Mouse (Mus musculus) adipocyte (in vitro differentiated cells): ENCODE data around the gene Sez6l.

Experiments used
- DNase-seq: peaks from one replicate; pipeline ENCODE4 v3.0.0-alpha.2; 2016; ENCODE audit warnings: low spot score

Sez6l gene

GRCm38 (mm10) chr5:112533312-112534075 is 43.5 kb downstream of the Sez6l start:
- no peak for DNase-seq

DNA sequence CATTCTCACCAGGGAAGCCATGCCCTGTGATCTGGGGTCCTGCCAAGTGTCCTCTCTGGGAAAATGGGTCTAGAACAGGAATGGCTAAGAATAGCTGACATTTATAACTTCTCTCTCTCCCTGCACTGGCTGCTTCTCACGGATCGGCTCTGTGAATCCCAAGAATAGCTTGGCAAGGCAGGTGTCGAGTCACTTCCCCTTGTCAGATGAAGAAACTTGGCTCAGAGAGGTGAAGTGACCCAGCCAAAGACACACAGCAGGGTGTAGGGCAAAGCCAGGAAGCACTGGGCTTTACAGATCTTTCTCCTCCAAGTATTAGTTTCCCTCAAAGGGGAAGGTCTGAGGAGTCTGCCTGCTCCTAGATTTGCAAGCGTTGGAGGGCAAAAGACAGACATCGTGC is 44.1 kb downstream of the Sez6l start:
- DNase-seq = no peak

DNA sequence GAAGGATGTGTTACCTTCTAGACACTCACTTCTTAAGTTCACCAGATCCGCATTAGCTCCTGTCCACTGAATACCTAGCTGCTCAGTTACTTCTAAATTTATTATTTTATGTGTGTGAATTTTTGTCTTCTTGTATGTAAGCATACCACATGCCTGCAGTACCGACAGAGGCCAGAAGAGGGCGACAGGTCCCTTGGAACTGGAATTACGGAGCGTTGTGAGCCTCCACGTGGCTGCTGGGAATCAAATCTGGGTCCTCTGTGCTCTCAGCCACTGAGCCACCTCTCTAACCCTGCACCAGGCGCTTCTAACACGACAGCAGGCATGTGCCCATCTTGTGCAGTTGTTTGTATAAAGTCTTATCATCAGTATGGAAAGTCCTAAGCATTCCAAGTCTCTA is 44.8 kb downstream of the Sez6l start:
- no peak for DNase-seq

- no peak for DNase-seq
Observed at GRCm38 (mm10) chr5:112531111-112531510, 45.9 kb downstream of the Sez6l start.

DNA sequence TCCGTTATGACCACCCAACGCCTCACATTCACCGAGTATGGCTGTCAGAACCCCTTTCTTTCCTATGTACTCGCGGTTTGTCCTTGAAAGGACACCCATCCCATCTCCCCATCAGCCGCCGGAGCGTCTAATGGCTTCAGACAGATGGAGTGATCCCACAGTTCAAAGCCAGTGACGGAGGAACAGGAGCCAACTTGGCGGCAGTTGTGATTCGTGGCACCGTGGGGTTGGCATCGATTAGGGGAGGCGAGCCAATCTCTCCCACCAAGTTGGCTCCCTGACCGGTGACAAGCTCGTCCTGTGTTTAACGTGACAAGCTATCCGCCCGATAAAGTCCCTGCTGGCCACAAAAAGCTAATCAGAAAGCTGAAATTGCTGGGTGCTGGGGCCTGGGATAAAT is 50.0 kb downstream of the Sez6l start:
- DNase-seq = no peak

GRCm38 (mm10) chr5:112526435-112526834 is 50.5 kb downstream of the Sez6l start:
- no peak for DNase-seq

DNA sequence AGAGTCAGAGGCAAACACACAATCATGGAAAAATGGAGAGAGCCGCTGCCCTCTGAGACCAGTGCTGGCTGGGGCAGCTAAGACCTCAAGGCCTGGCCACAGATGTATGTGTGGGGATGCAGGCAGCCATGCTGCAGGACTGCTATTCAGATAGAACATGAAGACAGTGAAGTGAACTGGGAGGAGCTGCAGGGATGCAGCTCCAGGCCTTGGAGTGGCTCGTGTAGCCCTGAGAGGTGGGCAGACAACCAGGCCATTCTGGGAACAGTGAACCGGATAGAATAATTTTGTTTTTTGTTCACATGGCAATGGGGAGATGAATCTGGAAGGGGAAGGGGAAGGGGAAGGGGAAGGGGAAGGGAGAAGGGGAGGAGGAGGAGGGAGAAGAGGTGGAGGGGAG is 51.0 kb downstream of the Sez6l start:
- DNase-seq = no peak

GRCm38 (mm10) chr5:112525271-112525670 is 51.7 kb downstream of the Sez6l start:
- no peak for DNase-seq

DNA sequence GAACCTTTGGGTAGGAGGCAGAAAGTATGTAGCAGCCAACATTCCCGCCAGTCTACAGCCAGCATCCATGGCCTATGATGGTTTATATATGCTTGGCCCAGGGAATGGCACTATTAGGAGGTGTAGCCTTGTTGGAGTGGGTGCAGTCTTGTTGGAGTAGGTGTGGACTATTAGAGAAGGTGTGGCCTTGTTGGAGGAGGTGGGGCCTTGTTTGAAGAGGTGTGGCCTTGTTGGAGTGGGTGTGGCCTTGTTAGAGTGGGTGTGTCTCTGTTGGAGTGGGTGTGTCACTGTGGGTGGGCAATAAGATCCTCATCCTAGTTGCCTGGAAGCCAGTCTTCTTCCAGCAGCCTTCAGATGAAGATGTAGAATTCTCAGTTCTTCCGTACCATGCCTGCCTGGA is 53.2 kb downstream of the Sez6l start:
- DNase-seq = no peak

DNA sequence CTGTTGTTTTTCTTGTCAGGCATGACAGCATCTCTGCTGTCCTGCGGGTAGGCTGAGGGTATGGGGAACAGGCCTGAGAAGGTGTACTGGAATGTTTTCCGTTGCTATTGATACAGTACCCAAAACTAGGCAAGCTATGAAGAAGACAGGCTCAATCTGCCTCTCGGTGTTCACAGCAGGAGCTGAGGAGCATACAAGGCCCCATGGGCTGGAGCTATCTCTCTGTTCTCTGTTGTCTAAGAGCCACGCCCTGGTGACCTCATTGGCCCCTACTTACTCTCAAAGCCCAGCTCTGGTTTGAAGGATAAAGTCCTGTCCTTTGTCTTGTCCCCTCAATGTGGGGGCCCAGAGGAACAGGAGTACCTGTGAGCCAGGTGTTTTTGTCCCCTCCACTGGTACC is 53.7 kb downstream of the Sez6l start:
- DNase-seq = no peak

GRCm38 (mm10) chr5:112521703-112522527 is 55.1 kb downstream of the Sez6l start:
- DNase-seq = no peak

- DNase-seq = no peak
Observed at GRCm38 (mm10) chr5:112520826-112521702, 55.9 kb downstream of the Sez6l start.

GRCm38 (mm10) chr5:112518773-112519172 is 58.2 kb downstream of the Sez6l start:
- no peak for DNase-seq

DNA sequence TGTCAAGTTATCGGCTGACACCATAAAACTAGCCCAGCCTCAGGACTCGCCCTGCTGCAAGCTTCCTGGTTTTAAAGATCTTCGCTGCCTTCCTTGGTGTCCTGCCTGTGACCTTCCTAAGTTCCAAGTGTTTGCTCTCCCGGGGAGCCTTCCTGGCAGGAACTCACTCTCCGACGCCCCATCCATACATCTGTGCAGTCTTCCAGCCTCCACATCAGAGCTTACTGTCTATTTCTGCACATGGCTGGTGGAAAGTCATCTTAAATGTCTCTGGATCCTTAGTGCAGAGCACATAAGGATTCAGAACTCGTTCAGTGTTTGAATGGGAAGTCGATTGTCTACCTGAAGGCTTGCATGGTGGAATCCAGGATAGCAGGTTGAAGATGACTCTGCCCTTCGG is 59.5 kb downstream of the Sez6l start:
- no peak for DNase-seq

- DNase-seq = no peak
Observed at GRCm38 (mm10) chr5:112516527-112516926, 60.5 kb downstream of the Sez6l start.

- DNase-seq = no peak
Observed at GRCm38 (mm10) chr5:112510351-112510750, 66.6 kb downstream of the Sez6l start.

GRCm38 (mm10) chr5:112509916-112510315 is 67.1 kb downstream of the Sez6l start:
- no peak for DNase-seq

DNA sequence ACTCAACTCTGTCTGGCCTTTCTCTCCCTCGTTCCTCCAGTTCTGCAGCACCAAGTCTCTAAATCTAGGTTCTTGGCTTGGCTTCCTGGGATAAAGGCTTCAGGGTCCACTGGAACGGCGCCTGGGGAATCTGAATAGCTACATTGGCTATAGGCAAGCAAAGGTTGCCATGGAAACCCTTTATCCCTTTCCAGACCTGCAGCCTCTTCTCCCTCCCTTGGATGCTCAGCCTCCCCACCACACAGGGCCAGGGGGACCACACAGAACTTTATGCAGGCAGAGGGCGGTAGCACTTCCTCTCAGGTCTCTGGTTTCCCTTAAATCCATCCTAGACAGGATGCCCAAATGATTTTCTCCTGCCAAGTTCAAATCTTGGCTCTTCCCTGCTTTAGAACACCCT is 71.4 kb downstream of the Sez6l start:
- no peak for DNase-seq

DNA sequence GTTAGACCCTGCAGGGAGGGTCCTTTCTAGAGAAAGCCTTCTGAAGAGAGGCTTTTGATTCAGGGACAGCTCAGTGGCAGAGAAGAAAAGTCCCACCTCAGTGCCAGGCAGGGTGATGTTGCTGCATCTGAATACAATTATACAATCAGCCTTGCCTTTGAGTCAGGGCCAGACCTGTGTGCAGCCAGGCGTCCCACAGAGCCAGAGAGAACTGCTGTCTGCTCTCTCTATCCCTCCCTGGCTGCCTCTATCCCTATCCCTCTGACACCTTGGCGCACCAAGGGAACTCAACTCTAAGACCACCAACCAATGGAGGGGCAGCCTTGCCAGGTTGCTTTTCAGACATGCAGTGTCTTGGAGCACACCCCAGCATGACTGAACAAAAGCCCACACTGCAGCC is 75.6 kb downstream of the Sez6l start:
- DNase-seq = no peak

DNA sequence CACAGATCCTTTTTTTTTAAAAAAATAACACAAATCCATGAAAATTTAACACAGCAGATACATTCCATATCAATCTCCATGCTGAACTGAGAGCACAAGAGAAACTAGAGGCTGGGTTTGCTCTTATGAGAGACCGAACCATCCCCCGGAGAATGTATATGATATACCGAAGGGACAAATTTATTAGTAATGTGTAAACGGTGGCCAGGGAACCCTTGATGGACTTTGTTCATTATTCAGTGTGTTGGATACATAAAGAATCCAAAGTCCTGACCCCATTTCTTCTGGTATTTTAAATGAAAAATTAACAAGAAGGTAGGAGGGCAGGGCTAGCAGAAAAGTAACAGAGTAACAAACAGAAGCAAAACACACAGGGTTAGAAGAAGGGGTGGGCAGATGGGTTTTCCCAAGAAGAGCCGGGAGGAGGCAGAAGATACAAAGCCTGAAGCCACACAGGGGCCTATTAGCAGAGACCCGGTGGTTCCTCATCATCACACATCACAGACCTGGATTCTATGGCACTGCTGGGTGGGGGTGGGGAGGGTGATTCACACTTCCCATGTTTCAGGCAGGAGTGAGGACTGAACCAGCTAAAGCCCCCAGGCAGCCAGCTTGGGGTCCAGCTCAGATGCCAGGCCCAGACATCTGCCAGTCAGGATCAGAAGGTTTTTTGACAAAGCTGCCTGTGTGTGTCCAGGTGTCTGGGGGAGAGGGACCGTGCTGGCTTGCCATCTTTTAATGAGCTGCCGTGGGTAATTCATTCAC is 76.9 kb downstream of the Sez6l start:
- DNase-seq = no peak
